Mouse (Mus musculus) layer of hippocampus, adult 18-20 months (tissue): Measurements from ENCODE around the gene Mov10. TPM values are rescaled to one million over a fixed set of nuclear protein-coding genes. Genes with fewer than 3 reads are reported as not detected.
"Not testable (repeated sequence)": the region's sequence is repeated elsewhere in the genome, so short reads cannot be mapped to it uniquely, and the experiment has no call there.

Experiments used
- DNase-seq, 2 experiments: peaks; one replicate each; pipeline ENCODE4 v3.0.0; 2022; ENCODE audit warnings: low spot score in 2 of 2
- total RNA-seq, 2 experiments: library from RNA; stranded (reverse); gene quantifications; 2 replicates each; pipeline ENCODE4 v1.2.3; 2021

Gene Mov10
- total RNA-seq, 2 experiments from 2014 or later: 7.9 to 9.7 TPM

DNA sequence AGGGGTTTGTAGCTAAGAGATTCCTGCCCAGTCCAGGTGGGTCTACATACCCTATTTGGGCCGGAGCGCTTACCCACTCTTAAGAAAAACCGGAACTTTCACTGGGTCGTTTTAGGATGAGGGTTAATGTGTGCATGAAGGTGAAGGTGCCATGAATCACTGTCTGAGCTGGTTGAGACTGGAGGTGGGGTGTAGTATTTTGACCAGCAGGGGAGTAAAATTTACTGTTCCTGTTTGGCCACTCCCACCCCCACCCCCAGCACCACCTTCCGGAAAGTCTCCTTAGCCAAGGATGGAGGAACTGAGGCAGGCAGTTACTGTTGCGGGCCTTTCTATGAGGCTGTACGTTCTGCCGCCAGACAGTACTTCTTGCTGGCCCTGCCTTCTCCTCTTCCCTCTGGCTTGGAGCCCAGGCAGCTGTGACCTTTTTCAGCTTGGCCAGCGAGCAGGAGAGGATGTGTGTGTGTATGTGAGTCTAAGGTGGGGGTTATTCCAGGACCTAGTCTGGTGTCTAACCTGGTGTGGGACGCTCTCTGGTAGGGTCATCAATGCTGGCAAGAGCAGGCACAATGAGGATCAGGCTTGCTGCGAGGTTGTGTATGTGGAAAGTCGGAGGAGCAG, 36.2 kb downstream of the Mov10 start:
- no peak for DNase-seq

DNA sequence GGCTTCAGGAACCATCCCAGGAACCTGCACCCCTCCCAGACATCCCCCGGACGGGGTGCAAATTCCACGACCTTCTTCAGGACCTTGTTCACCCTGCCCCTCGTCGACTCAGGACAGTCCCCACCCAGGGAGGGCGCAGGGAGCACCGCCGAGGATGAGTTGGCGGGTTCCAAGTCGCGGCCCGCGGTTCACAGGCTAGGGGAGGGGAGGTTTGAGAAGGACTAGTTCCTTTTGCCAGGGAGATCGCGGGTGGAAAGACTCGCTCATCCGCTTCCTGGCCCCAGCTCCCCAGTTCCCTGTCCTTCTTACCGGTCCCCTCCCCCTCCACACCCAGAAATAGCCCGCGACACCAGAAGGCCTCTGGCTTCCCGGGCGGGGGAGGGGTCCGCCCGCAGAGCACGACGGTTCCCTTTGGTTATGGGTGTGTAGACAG, 36.9 kb downstream of the Mov10 start, which contains the start of gene Fam19a3:
Gene Fam19a3 (minus strand): TSS at position 370 of the 433 bp plus-strand sequence.
- no peak for DNase-seq

DNA sequence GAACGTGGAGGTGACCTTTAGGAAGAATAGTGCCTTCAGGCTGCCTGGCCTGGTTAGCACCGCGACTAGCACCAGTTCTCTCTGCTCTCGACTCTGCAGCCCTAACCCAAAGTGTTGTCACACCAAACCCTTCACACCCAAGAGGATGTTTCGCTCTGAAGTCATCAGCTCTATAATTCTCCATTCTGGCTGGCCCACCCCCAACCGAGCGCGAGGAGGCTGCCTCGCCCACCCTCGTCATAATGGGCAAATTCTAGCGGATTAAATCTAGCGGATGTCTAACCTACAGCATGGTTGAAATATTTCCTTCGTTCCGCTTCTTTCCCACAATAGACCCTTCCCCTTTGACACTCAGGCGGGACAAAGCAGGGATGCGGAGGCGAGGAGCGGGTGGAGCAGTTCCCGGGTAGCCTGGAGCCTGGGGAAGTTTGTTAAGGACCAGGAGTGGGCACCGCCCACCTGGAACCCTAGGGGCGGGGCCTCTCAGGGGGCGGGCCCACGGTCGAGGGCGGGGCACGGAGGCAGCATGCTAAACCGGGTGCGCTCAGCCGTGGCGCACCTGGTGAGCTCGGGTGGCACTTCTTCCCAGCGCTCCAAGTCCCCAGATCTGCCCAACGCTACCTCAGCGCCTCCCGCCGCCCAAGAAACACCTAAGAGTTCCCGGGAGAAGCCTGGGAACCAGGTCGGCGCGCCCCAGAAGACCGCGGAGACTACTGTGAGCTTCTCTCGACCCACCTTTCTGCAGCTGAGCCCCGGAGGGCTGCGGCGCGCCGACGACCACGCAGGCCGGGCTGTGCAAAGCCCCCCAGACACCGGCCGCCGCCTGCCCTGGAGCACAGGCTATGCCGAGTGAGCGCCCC, 37.6 kb downstream of the Mov10 start, which contains the start of gene Ppm1j:
Gene Ppm1j (plus strand): TSS at position 496 of the 860 bp plus-strand sequence.
- no peak for DNase-seq

DNA sequence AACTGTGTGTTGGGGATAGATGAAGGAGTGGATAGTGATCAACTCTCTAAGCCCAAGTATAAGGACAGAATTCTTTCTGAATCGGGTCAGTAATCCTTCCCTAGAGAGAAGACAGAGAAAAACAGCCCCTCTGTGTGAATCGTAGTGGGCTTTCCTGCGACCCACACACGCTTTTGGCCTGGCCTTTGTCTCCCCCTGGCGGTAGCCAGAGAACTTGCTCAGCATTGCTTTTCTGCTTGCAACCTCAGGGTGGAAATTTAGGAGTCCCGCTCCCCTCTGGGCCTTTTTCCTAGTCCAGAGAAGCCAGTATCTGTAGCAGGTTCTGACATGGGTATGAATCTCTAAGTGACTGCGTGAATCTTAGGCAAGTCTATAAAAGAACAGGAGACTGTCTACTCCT, 38.4 kb downstream of the Mov10 start:
- DNase-seq: no peak

DNA sequence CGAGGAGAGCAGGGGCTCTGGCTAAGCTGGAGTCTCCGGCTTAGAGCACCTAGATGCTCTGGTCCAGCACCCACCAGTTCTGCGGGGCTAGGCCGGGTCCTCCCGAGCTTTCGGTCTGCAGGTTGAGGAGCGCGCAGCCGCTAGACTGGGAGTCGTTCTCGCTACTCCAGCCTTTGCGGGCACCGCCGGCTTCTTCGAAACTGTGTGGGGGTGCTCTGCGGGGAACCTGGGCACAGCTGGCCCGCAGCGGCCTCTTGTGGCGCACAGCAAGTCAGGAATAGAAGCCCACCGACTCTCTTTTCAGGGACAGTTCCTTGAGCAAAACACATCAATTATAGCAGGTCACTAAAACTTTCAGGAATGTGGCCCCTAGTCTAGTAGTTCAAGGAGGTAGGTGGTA, 41.0 kb downstream of the Mov10 start:
- DNase-seq: no peak

DNA sequence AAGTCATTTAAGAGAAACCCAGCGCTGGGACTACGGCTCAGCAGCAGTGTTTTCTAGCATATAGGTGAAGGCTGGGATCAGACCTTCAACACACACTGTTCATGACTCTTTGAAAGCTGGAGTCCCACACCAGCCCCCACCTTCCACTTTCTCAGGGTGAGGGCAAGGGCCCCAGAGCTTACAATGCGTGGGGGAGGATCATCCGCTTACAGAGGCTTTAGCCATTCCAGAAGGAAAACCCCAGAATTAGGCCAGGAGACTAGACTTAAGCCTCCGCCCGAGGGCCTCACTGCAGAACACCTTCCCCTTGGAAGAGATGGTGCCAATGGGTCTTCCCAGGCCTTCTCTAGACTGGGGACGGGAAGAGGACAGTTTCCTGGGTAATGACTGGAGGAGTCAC, 45.1 kb downstream of the Mov10 start:
- DNase-seq: no peak

DNA sequence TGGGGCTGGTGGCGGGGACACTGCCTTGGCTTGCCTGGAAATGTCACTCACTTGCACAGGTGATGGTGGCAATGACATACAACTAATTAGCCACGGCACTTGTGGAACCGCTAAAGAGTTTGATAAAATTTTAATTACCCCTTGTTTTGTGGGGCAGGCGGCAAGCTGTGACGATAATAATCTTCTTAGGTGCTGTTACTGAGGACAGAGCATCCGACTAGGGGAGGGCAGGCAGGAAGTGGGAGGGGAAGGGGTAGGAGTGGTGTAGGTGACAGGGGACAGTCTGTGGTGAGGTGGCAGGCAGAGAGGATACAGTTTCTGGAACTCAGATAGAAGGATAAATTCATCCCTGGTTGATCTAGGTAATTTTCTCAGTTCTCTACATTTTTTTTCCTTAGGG, 46.9 kb downstream of the Mov10 start:
- DNase-seq: no peak

DNA sequence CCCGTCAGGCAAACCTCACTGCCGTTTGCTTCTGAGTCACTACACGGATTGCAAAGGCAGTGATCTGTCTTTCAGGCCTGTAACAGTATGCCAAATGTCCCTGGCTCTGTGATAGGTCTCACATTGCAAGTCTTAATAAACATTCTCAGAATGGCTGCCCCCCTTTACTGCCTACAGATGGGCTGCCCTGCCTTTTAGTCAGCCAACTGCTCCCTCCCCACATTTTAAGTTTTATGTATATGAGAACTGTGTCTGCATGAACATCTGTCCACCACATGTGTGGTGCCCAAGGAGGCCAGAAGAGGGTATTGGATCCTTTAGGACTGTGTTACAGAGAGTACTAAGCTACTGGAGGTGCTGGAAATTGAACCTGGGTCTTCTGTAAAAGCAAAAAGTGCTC, 47.4 kb downstream of the Mov10 start:
- no peak for DNase-seq

DNA sequence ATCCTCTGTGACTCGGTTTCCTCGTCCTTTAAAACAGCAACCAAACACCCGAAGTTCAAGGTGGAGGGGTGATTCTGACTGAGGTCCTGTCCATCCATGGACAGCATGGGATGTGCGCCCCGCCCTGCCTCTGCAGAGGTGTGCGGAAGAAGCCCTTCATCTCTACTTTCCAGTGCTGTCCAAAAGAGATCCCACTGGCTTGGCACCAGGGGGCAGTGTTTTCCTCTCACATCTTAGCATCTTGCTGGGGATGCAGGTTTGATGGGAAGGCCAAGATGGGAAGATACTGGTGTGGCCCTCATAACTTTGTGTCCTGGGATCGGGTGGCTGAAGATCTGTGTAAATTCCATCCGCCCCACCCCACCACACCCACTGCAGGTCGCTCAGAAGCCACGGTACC, 48.3 kb downstream of the Mov10 start:
- no peak for DNase-seq

DNA sequence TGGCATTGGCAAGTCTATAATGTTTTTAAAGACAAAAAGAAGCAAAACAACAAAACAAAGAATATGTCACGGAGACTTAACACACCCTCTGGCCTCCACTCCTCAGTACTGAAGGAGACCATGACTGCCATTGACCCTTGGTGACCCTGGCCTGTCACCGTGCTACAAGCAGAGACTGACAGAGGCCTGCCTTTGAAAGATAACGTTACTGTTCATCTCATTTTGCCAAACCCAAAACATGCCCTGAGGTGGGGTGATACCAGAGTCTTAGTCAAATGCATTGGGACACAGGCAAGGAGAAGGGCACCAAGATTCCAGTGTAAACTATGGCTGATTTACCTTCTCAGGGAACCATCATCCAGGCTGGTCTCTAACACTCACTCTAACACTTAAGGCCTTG, 49.2 kb downstream of the Mov10 start:
- no peak for DNase-seq

DNA sequence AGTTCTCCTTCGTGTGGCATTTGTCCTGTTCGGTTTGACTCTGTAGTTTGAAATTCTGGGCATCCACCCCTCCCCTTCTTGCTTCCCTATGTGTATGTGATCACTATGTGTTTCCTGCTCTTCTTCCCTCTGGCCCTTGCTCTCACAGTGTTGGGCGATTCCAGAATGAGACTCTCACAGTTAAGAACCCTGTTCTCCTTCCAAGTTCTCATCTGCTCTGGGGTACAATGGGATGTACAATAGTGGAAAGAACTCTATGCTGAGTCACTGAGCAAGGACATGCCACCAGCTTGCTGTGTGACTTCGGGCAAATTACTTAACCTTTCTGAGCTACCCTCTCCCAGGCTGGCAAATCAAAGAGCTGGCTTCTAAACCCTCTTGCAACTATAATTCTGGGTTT, 50.6 kb downstream of the Mov10 start:
- no peak for DNase-seq

DNA sequence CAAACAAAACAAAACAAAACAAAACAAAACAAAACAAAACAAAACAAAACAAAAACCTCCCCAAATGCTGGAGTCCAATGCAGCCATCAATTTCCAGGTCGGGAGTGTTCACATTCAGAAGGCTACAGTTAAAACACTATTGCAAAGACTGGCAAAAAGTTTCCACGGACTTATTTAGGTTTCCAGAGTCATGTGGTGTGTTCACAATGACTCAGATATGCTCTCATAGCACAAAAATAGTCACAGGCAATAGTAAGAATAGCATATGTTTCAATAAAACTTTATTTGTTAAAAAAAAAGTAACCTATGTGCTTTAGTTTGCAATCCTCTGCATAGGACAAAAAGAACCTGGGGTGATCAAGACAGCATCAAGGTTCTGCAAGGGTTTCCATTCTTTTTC, 51.2 kb downstream of the Mov10 start:
- no peak for DNase-seq

DNA sequence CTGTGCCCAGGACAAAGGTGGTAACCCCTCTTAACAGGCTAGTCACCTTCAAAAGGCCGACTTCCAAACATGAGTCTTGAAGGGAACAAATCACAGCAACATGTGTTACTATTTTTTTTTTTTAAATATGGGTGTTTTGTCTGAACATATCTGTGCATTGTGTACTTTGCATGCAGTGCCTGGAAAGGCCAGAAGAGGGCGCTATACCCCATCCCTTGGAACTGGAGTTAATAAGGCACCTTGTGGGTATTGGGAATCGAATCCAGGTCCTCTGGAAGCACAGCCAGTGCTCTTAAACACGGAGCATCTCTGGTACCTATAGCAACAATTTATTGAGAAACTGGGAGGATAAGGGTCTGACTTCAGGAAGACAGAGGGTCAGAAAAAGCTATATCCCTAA, 53.3 kb downstream of the Mov10 start:
- DNase-seq: no peak

DNA sequence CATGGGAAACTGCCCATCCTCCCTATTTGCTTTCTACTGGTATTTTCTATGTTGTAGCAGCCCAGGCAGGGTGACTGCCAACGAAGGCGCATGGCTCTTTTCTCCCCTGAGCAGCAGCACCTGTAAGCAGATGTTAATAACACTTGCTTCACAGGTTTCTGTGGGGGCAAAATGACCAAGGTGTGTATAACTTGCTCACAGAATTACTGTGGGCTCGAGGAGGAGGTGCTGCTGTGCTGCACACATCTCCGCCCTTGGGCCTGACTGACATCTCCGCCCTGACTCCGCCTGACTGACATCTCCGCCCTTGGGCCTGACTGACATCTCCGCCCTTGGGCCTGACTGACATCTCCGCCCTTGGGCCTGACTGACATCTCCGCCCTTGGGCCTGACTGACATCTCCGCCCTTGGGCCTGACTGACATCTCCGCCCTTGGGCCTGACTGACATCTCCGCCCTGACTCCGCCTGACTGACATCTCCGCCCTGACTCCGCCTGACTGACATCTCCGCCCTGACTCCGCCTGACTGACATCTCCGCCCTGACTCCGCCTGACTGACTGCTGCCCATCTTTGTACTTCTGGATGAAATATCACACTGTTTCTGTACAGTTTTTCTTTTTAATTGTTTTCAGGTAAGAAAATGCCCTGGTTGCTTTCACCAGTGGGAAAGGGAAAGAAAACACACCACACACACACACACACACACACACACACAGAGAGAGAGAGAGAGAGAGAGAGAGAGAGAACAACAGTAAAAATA, 56.1 kb downstream of the Mov10 start:
- DNase-seq: not testable (repeated sequence)

DNA sequence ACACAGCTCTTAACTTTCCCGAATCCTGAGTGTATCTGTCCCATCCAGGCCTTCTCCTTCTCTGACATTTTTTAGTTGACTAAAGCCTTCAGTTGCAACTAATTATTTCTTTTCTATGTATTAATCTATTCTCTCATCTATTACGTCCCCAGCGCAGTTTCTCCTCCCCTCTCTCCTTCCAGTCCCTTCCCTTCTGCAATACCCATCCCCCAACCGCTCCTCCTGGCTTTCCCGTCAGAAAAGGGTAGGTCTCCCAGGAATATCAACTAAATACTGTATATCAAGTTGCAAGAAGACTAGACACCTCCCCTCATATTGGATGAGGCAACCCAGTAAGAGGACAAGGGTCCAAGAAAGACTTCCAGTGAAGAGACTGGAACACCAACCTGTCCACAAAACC, 59.5 kb downstream of the Mov10 start:
- no peak for DNase-seq

DNA sequence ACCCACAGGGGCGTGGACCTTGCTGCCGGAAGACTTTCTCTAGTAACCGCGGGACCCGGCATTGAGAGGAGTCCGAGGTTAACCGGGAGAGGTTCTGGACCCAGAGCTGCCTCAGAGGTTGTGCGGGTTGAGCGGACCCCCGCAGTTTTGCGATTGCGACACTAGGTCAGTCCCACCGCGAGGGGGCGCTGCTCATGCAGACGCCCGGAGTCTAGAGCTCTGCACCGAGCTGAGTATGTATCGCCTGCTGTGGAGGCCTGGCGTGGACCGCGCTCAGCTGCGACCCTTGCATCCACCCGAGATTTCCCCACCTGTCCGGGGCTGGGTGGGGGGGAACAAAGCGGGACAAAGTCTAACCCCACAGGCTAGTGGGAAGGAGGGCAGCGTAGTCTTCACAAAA, 60.0 kb downstream of the Mov10 start:
- DNase-seq: peak; percentile 37 to 71

DNA sequence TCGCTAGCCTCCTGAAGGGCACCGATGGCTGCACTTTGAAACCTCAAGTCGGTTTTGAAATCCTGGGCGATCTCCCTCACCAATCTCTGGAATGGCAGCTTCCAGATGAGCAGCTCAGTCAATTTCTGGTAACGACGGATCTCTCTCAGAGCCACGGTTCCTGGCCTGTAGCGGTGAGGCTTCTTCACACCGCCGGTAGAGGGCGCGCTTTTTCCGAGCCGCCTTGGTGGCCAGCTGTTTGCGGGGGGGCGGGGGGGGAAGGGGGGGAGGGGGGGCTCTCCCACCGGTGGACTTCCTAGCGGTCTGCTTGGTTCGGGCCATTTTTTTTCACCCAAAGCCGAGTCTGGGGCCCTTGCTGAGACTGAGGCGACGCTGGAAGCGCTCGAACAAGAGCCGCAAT, 65.5 kb downstream of the Mov10 start:
- DNase-seq: not testable (repeated sequence)

Other genes starting within 250 kb of the Mov10 start
- gene Slc16a1, start 179.9 kb downstream of the Mov10 start, total RNA-seq: 10 to 100 TPM; 24.8 to 25.2 TPM
- gene Ppm1j, start 37.5 kb downstream of the Mov10 start, total RNA-seq: under 1 TPM; 0.37 to 0.38 TPM
- gene Fam19a3, start 36.7 kb downstream of the Mov10 start, total RNA-seq: not detected
- 10 to 100 TPM; 20.5 to 21.6 TPM for gene Rhoc, start 30.2 kb downstream of the Mov10 start, total RNA-seq
- 10 to 100 TPM; 38.3 to 38.4 TPM for gene St7l, start 45.4 kb upstream of the Mov10 start, total RNA-seq
- 10 to 100 TPM; 29.5 to 41.2 TPM for gene Capza1, start 45.9 kb upstream of the Mov10 start, total RNA-seq
- gene Wnt2b, start 143.4 kb upstream of the Mov10 start, total RNA-seq: under 1 TPM; 0.28 to 0.40 TPM
- gene Cttnbp2nl, start 234.6 kb upstream of the Mov10 start, total RNA-seq: 10 to 100 TPM; 26.1 to 29.2 TPM
- gene 4930564D02Rik, start 248.3 kb upstream of the Mov10 start, total RNA-seq: not detected